Mouse (Mus musculus) small intestine, adult 2 months (tissue): ENCODE results near the gene Arpc5.

ENCODE experiments used
- CTCF ChIP-seq: fragments of 200-500 bp; IDR thresholded peaks from 2 replicates; pipeline ENCODE4 v1.5.1; 2012; ENCODE audit warnings: low read depth, mild to moderate bottlenecking, control low read depth, inconsistent platforms, low read length, moderate library complexity, mixed read lengths; ENCODE audit not compliant: insufficient replicate concordance, insufficient read length; ENCODE audit errors: extremely low read depth
- POLR2A ChIP-seq: fragments of 200-500 bp; IDR thresholded peaks from 2 replicates; pipeline ENCODE4 v1.6.1; 2012; ENCODE audit warnings: low read depth, mild to moderate bottlenecking, control low read depth, inconsistent platforms, low read length, moderate library complexity

DNA sequence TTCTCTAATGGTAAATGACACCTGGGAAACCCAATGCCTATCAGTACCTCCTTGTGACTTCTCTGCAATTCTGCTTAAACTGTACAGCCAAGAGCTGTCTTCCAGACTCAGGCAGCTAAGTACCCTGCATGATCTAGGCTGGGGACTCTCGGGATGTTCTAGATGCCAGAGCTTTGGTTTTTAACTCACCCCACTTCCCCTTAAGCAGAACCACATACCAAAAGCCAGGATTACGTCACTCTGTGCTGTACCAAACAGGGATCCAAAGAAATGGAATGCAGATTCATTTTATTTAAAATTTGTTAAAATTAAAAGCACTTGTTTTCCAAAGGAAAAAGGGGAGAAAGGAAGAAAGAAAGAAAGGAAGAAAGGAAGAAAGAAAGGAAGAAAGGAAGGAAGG, 4.6 kb upstream of the Arpc5 start:
- TF ChIP-seq POLR2A = no peak
- TF ChIP-seq CTCF = no peak
